Comparison of ENCODE assay signal across 29 mouse cellular contexts in the genomic region with DNA sequence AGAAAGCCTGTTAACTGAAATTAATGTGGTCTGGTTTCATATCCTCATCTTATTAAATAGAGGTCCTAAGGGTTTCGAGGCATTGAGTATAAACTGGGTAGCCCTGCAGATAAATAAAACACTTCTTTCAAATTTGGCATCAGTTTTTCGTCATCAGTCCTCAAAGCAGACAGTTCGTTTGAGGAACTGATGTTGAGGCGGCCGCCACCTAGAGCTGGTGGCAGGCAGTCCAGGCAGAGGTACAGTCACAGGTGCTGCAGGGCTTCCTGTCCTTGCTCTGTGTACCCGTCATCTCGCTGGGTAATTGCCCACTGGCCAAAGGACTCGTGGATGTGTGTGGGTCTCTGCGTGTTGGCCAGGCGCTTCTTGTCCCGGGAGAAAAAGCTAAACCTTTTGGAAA. TPM values are rescaled to one million over a fixed set of nuclear protein-coding genes. Genes with fewer than 3 reads are reported as not detected.
DNase-seq lines count a peak whose midpoint lies in the region; ATAC-seq lines count a peak whose summit lies in the region.
"Had no signal": no experiment of that assay in that cellular context is flagged by ENCODE, and none has a peak within 500 bp of the region (broad histone marks: within the 10 kb centered on the region; RNA-seq: fewer than 3 reads in every experiment).

No protein-coding gene starts in this region.

- peaks cover 8% of the 10 kb centered on the region; the same call in 1 of the 2 replicates for H3K4me1 ChIP-seq in forebrain, embryonic 12.5 days
- peaks cover 11% of the 10 kb centered on the region for H3K4me1 ChIP-seq in forebrain, embryonic 15.5 days
- H3K4me1 ChIP-seq in midbrain, embryonic 11.5 days (ENCODE audit: control insufficient read depth, insufficient read depth, low read length): no peaks in the 10 kb centered on the region
- H3K4me1 ChIP-seq: embryonic facial prominence, embryonic 12.5 days; limb, embryonic 15.5 days; midbrain, embryonic 12.5 days had no signal

- H3K9me3 ChIP-seq in forebrain, embryonic 12.5 days: no peaks in the 10 kb centered on the region
- no peaks in the 10 kb centered on the region for H3K9me3 ChIP-seq in forebrain, embryonic 15.5 days
- no peaks in the 10 kb centered on the region for H3K9me3 ChIP-seq in midbrain, embryonic 11.5 days (ENCODE audit: control insufficient read depth, low read length)
- H3K9me3 ChIP-seq: embryonic facial prominence, embryonic 12.5 days; G1E; heart, embryonic 13.5 days; hindbrain, embryonic 13.5 days; limb, embryonic 15.5 days; midbrain, embryonic 12.5 days had no signal

- H3K36me3 ChIP-seq in forebrain, embryonic 12.5 days (replicated peaks): peaks cover 78% of the 10 kb centered on the region
- H3K36me3 ChIP-seq in forebrain, embryonic 15.5 days: peaks cover 20% of the 10 kb centered on the region
- peaks cover 7% of the 10 kb centered on the region for H3K36me3 ChIP-seq in midbrain, embryonic 11.5 days (ENCODE audit: control insufficient read depth, insufficient read depth, low read length)

- H3K4me2 ChIP-seq in forebrain, embryonic 12.5 days: no peak overlapping the region
- no peak overlapping the region for H3K4me2 ChIP-seq in forebrain, embryonic 15.5 days (replicated peaks)
- H3K4me2 ChIP-seq in midbrain, embryonic 11.5 days: no peak overlapping the region
- H3K4me2 ChIP-seq: embryonic facial prominence, embryonic 12.5 days; heart, embryonic 13.5 days; hindbrain, embryonic 13.5 days; limb, embryonic 15.5 days; midbrain, embryonic 12.5 days had no signal

- H3K27me3 ChIP-seq in forebrain, embryonic 12.5 days: no peaks in the 10 kb centered on the region
- H3K27me3 ChIP-seq in forebrain, embryonic 15.5 days: no peaks in the 10 kb centered on the region
- H3K27me3 ChIP-seq in midbrain, embryonic 11.5 days (ENCODE audit: control insufficient read depth, insufficient read depth, low read length): no peaks in the 10 kb centered on the region
- H3K27me3 ChIP-seq: embryonic facial prominence, embryonic 12.5 days; heart, embryonic 13.5 days; hindbrain, embryonic 13.5 days; limb, embryonic 15.5 days; midbrain, embryonic 12.5 days had no signal

- 0 out of 2 replicates have a peak overlapping the region, but pooled peaks have one; percentile 29 for H3K9ac ChIP-seq in forebrain, embryonic 12.5 days
- no peak overlapping the region for H3K9ac ChIP-seq in forebrain, embryonic 15.5 days (replicated peaks)
- H3K9ac ChIP-seq in midbrain, embryonic 11.5 days (ENCODE audit: low read length): no peak overlapping the region
- H3K9ac ChIP-seq: embryonic facial prominence, embryonic 12.5 days; heart, embryonic 13.5 days; hindbrain, embryonic 13.5 days; limb, embryonic 15.5 days; midbrain, embryonic 12.5 days had no signal

- peak; percentile 73 for DNase-seq in A20 (ENCODE audit: low read depth, low spot score)
- DNase-seq in midbrain, embryonic 11.5 days (ENCODE audit: low spot score, missing footprints): no peak
- DNase-seq in left cerebral cortex, postnatal 36 days (ENCODE audit: low spot score in 2 of 2): no peak
- no peak for DNase-seq in heart, postnatal 25 days (ENCODE audit: low spot score)
- DNase-seq: adrenal gland, adult 8-10 months; cerebellum, adult 9-10 months; cerebellum, postnatal 36 days; embryo, embryonic 11 days; heart, postnatal 14 days; kidney, adult 8-10 months; kidney, postnatal 4 days; left cerebral cortex, postnatal 4 days; lung, postnatal 4 days; retina, postnatal 1 day; right cerebral cortex, postnatal 14 days had no signal

- ATAC-seq in forebrain, embryonic 12.5 days (ENCODE audit: low FRiP score): no peak
- no peak for ATAC-seq in forebrain, embryonic 15.5 days (replicated peaks)
- peak; percentile 45; the same call in 1 of the 2 replicates for ATAC-seq in common myeloid progenitor, adult 5-6 weeks (replicated peaks; ENCODE audit: low read depth, poor library complexity, severe bottlenecking)
- ATAC-seq in monocyte, adult 5-6 weeks (replicated peaks; ENCODE audit: insufficient number of reproducible peaks, low FRiP score, low TSS enrichment, poor library complexity, severe bottlenecking): peak; percentile 54
- no peak for ATAC-seq in midbrain, embryonic 11.5 days (ENCODE audit: low FRiP score)
- ATAC-seq: forebrain, embryonic 16.5 days; intestine, embryonic 16.5 days; lung, postnatal 0 days had no signal

- intact Hi-C loops in left cerebral cortex, postnatal 36 days (cut with DNase I): no loop called here
- intact Hi-C loops in heart, postnatal 25 days (cut with DNase I): no loop called here

- H3K27ac ChIP-seq in forebrain, embryonic 12.5 days: no peak overlapping the region
- no peak overlapping the region for H3K27ac ChIP-seq in forebrain, embryonic 15.5 days (replicated peaks)
- no peak overlapping the region for H3K27ac ChIP-seq in midbrain, embryonic 11.5 days (ENCODE audit: low read depth, low read length)
- H3K27ac ChIP-seq: embryonic facial prominence, embryonic 12.5 days; heart, embryonic 13.5 days; hindbrain, embryonic 13.5 days; kidney, postnatal 0 days; limb, embryonic 15.5 days; midbrain, embryonic 12.5 days had no signal

- H3K4me3 ChIP-seq in forebrain, embryonic 12.5 days (replicated peaks): no peak overlapping the region
- H3K4me3 ChIP-seq in forebrain, embryonic 15.5 days: no peak overlapping the region
- no peak overlapping the region for H3K4me3 ChIP-seq in midbrain, embryonic 11.5 days (ENCODE audit: low read depth, low read length)
- H3K4me3 ChIP-seq: embryonic facial prominence, embryonic 12.5 days; heart, embryonic 13.5 days; hindbrain, embryonic 13.5 days; limb, embryonic 15.5 days; midbrain, embryonic 12.5 days had no signal

- 86% methylated on average over 11 of the region's 11 CpGs for WGBS in forebrain, embryonic 12.5 days
- WGBS in forebrain, embryonic 15.5 days: 90% methylated on average over 11 of the region's 11 CpGs
- 85% methylated on average over 11 of the region's 11 CpGs for WGBS in midbrain, embryonic 11.5 days

RNA-seq across cellular contexts. Expression of a gene that starts 10.5 kb away (rescaled TPM):
- polyA plus RNA-seq in forebrain, embryonic 12.5 days (2016; fragmentation: Nextera tagmentation; extraction: Ambion mirVana): 32.0 and 33.1 TPM in 2 replicates
- 24.9 and 26.0 TPM in 2 replicates for polyA plus RNA-seq in forebrain, embryonic 15.5 days (2015; fragmentation: Nextera tagmentation; extraction: Ambion mirVana)
- total RNA-seq in common myeloid progenitor, adult 5-6 weeks (2017): 12.1 and 15.4 TPM in 2 replicates
- 7.4 to 12.5 TPM (median 9.8 TPM) in 3 replicates for total RNA-seq in monocyte, adult 5-6 weeks (2017)
- 15.6 and 17.3 TPM in 2 replicates for polyA plus RNA-seq in midbrain, embryonic 11.5 days (2014; fragmentation: Nextera tagmentation; extraction: Ambion mirVana)
- 10 to 100 TPM; 22.7 to 28.0 TPM for total RNA-seq in left cerebral cortex, postnatal 36 days (2021)
- 10 to 100 TPM; 10.0 to 12.7 TPM for total RNA-seq in heart, postnatal 25 days (2021)

RNA-seq across cellular contexts. Expression of a gene that starts 15.3 kb away (rescaled TPM):
- 18.6 and 20.4 TPM in 2 replicates for polyA plus RNA-seq in forebrain, embryonic 12.5 days (2016; fragmentation: Nextera tagmentation; extraction: Ambion mirVana)
- 26.3 and 27.8 TPM in 2 replicates for polyA plus RNA-seq in forebrain, embryonic 15.5 days (2015; fragmentation: Nextera tagmentation; extraction: Ambion mirVana)
- total RNA-seq in common myeloid progenitor, adult 5-6 weeks (2017): 23.1 and 32.4 TPM in 2 replicates
- 47.8 to 86.1 TPM (median 71.4 TPM) in 3 replicates for total RNA-seq in monocyte, adult 5-6 weeks (2017)
- polyA plus RNA-seq in midbrain, embryonic 11.5 days (2014; fragmentation: Nextera tagmentation; extraction: Ambion mirVana): 19.6 and 23.1 TPM in 2 replicates
- 10 to 100 TPM; 18.8 to 20.5 TPM for total RNA-seq in left cerebral cortex, postnatal 36 days (2021)
- 1 to 10 TPM; 7.9 to 9.4 TPM for total RNA-seq in heart, postnatal 25 days (2021)

RNA-seq across cellular contexts. Expression of a gene that starts 37.7 kb away (rescaled TPM):
- 17.4 and 17.8 TPM in 2 replicates for polyA plus RNA-seq in forebrain, embryonic 12.5 days (2016; fragmentation: Nextera tagmentation; extraction: Ambion mirVana)
- polyA plus RNA-seq in forebrain, embryonic 15.5 days (2015; fragmentation: Nextera tagmentation; extraction: Ambion mirVana): 11.6 and 12.8 TPM in 2 replicates
- total RNA-seq in common myeloid progenitor, adult 5-6 weeks (2017): 3.1 and 5.3 TPM in 2 replicates
- total RNA-seq in monocyte, adult 5-6 weeks (2017): 1.4 to 3.0 TPM in 2 of 3 replicates, not detected in the other
- 17.7 and 21.7 TPM in 2 replicates for polyA plus RNA-seq in midbrain, embryonic 11.5 days (2014; fragmentation: Nextera tagmentation; extraction: Ambion mirVana)
- 10 to 100 TPM; 65.9 to 97.7 TPM for total RNA-seq in left cerebral cortex, postnatal 36 days (2021)
- total RNA-seq in heart, postnatal 25 days (2021): 100 to 1,000 TPM; 191 to 222 TPM

RNA-seq across cellular contexts. Expression of a gene that starts 47.0 kb away (rescaled TPM):
- polyA plus RNA-seq in forebrain, embryonic 12.5 days (2016; fragmentation: Nextera tagmentation; extraction: Ambion mirVana): 404 and 414 TPM in 2 replicates
- 372 and 377 TPM in 2 replicates for polyA plus RNA-seq in forebrain, embryonic 15.5 days (2015; fragmentation: Nextera tagmentation; extraction: Ambion mirVana)
- 643 and 733 TPM in 2 replicates for total RNA-seq in common myeloid progenitor, adult 5-6 weeks (2017)
- total RNA-seq in monocyte, adult 5-6 weeks (2017): 574 to 1,047 TPM (median 1,041 TPM) in 3 replicates
- polyA plus RNA-seq in midbrain, embryonic 11.5 days (2014; fragmentation: Nextera tagmentation; extraction: Ambion mirVana): 490 and 523 TPM in 2 replicates
- total RNA-seq in left cerebral cortex, postnatal 36 days (2021): 10 to 100 TPM; 97.9 to 98.5 TPM
- total RNA-seq in heart, postnatal 25 days (2021): 100 to 1,000 TPM; 165 to 178 TPM

RNA-seq across cellular contexts. Expression of a gene that starts 53.7 kb away (rescaled TPM):
- 41.9 and 59.7 TPM in 2 replicates for polyA plus RNA-seq in forebrain, embryonic 12.5 days (2016; fragmentation: Nextera tagmentation; extraction: Ambion mirVana)
- 36.3 and 56.7 TPM in 2 replicates for polyA plus RNA-seq in forebrain, embryonic 15.5 days (2015; fragmentation: Nextera tagmentation; extraction: Ambion mirVana)
- total RNA-seq in common myeloid progenitor, adult 5-6 weeks (2017): 130 and 182 TPM in 2 replicates
- total RNA-seq in monocyte, adult 5-6 weeks (2017): 78.3 to 109 TPM (median 102 TPM) in 3 replicates
- 76.6 and 90.0 TPM in 2 replicates for polyA plus RNA-seq in midbrain, embryonic 11.5 days (2014; fragmentation: Nextera tagmentation; extraction: Ambion mirVana)
- 10 to 100 TPM; 55.1 to 67.8 TPM for total RNA-seq in left cerebral cortex, postnatal 36 days (2021)
- total RNA-seq in heart, postnatal 25 days (2021): 100 to 1,000 TPM; 221 to 226 TPM

Comparison
In these comparisons a context has a peak if more than half of its experiments do, and no peak if none do; other contexts are left out.
1. ATAC-seq: peak in common myeloid progenitor, adult 5-6 weeks (single experiment) and monocyte, adult 5-6 weeks (single experiment); none in forebrain, embryonic 12.5 days (single experiment), forebrain, embryonic 15.5 days (single experiment) and midbrain, embryonic 11.5 days (single experiment).
2. RNA of a gene that starts 37.7 kb away (total RNA-seq): 191 to 222 TPM in heart, postnatal 25 days and 65.9 to 97.7 TPM in left cerebral cortex, postnatal 36 days; 3.1 to 5.3 TPM in common myeloid progenitor, adult 5-6 weeks and 1.4 to 3.0 TPM in monocyte, adult 5-6 weeks; every median in the first group is over 10 times any median in the second.